Mouse (Mus musculus) urinary bladder, postnatal 4 days (tissue): Measurements from ENCODE around the gene Zfand5.
"Not testable (repeated sequence)": the region's sequence is repeated elsewhere in the genome, so short reads cannot be mapped to it uniquely, and the experiment has no call there.

Experiments
- DNase-seq, 2 experiments: peaks; one replicate each; pipeline ENCODE4 v3.0.0; 2021 to 2022; ENCODE audit warnings: low spot score in 2 of 2

Zfand5 gene

DNA sequence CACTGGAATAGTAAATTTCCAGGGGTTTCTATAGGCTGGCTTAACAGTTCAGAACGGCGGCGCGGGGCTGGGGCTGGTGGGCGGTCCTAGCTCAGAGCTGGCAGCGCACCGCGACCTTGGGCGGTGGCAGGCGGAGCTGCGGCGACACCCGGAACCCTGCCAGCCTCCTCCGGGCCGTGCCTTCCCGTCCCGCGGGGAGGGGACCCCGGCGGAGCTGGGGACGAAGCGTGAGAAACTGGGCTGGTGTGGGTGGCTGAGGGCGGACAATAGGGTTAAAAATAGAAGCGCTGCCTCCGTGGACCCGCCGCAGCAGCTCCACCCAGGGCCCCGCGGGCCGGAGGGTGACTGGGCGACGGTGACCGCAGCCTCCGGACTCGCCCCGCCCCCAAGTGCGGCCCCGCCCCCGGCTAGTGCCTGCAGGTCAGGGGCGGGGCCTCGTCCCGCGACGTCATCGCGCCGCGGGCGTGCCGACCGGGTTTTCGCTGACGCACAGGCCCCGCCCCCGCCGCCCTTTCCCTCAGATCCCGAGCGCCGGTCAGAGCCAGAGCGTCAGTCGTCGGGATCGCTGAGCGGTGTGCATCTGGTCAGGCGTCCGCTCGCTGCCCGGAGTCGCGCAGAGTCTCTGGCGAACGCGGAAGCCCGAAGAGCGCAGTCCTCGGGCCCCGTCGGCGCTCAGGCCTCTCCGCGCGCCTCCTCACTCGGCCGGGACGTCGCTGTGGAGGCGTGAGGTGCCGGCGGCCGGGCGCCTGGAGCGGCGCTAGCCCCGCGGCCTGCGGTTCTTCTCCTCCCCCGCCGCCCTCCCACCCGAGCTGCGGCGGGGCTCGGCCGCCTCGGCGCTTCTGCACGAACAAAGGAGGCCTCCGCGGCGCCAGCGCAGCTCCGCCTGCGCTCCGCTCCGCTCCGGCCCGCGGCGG lies at the start of gene Zfand5:
Gene Zfand5, plus strand, starts transcription at position 538 of the 914 bp plus-strand sequence.
- peak; percentile 99 for DNase-seq

GRCm38 (mm10) chr19:21227131-21227530 lies 44.9 kb upstream of the Zfand5 start:
- DNase-seq, result peak in 1 of 2 experiments; percentile 23

GRCm38 (mm10) chr19:21227754-21228153 lies 44.3 kb upstream of the Zfand5 start:
- DNase-seq, result no peak

GRCm38 (mm10) chr19:21248730-21249129 lies 23.3 kb upstream of the Zfand5 start:
- DNase-seq, result not testable (repeated sequence)

- no peak for DNase-seq
Measured at GRCm38 (mm10) chr19:21253846-21254245, 18.2 kb upstream of the Zfand5 start.

DNA sequence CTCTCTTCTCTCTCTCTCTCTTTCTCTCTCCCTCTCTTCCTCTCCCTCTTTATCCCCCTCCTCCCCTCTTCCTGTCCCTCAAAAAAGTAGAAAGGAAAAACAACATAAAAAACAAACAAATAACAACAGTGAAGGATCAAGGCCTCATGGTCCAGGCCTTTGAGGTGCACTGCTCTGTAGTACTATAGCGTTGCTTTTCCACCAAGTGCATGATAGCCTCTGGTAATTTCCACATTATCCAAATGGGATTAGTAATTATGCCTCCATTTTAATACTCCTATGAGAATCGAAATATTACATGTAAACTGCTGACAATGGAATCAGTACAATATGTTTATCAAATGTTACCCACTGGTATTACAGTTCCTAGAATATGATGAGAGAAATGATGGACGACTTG lies 16.2 kb upstream of the Zfand5 start:
- DNase-seq, result no peak

DNA sequence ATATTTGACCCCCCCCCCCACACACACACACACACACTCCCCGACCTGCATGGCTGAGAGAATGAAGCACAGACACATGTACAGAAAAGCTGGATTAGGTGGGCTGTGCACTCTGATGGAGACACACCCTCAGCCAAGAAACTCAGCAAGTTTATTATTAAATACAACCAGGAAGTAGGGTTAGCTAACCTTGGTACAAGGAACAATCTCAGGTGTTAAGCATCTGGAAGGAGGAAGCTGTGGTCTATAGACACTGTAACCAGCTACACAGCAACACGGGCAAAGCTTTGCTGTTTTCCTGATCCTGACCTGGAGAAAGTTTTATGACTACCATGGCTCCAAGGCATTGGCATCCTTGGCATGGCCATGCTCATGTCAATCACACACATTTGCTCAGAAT lies 12.6 kb upstream of the Zfand5 start:
- DNase-seq, result no peak

- DNase-seq, result no peak
Measured at GRCm38 (mm10) chr19:21260280-21260679, 11.8 kb upstream of the Zfand5 start.

DNA sequence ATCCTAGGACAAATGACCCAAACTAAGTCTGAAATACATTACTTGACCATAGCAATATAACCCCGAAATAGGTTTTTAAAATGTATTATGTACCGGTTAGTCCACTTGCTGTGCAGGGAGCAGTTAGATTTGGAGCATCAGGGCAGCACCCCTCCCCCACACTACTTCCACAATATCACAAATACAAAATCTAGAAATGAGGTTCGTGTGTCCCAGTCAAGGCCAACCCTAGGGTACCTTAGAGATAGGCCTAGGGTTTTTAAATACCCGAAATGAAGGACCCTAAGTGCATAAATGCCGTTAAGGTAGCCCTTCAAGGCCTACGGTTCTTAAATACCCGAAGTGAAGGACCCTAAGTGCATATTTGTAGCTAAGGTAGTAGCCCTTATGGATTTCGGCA lies 892 bp upstream of the Zfand5 start:
- DNase-seq, result no peak

DNA sequence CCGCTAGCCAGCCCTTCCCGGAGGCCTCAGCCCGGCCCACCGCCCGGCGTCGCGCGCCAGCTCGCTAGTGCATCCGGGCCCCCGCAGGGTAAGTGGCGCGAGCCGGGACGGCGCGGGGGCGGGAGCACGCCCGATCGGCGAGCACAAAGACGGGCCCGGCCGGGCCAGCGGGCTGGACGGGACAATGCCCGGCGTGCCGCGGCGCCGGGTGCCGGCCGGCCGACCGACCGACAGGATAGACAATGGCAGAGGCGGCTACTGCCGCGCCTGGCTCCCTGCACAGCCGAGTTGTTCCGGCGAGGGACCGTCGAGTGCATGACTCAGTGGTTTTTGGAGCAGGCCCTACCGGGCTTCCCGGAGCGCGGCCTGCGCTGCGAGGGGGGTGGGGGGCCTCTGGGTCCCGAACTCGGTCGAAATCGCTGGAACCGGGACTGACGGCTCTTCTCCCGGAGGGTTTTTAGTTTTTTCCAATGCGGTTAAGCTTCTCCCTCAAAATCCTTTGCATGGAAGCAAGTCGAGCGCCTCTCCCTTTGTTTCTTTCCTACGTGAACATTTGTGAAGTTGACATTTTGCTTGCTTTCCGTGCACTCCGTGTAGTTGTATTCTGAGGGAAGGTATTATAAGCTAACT lies 692 bp downstream of the Zfand5 start:
- DNase-seq, result peak; percentile 70 to 71

DNA sequence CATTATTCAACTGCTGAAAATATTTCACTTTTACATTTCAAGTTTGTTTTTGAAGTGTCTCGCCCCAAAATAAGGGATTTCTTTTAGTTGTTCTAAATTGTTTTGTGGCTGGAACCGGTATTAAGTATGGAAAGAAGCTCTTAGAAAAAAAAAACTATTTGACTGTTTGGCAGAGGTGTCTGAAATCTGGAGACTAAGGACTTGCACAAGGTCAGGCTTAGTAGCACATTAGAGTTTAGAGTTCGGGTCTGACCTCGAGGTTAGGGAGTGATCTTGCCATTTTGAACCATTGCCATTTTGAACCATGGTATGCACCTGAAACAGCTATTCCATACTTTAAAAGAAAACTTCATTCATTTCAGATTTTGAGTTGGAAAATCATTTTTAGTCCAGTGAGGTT lies 1.4 kb downstream of the Zfand5 start:
- no peak for DNase-seq

DNA sequence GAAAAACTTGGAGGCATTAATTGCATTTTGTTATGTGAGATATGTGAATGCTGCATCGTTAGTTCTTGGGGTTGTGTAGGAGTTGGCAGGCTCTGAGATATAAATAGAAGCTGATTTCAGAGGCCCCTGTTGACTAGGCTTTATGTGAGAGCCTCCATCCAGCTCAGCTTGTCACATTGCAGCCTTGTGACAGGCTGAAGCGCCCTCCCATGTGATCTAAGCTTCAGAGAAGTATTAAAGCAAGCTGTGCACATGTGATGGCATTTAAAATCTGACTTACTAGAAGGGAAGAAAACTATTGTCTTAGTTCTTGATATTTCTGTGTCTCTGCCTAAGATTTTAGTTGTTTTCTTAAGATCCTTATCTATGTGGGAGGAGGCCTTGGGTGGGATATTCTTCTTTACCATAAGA lies 2.1 kb downstream of the Zfand5 start:
- DNase-seq, result peak in 1 of 2 experiments; percentile 26

DNA sequence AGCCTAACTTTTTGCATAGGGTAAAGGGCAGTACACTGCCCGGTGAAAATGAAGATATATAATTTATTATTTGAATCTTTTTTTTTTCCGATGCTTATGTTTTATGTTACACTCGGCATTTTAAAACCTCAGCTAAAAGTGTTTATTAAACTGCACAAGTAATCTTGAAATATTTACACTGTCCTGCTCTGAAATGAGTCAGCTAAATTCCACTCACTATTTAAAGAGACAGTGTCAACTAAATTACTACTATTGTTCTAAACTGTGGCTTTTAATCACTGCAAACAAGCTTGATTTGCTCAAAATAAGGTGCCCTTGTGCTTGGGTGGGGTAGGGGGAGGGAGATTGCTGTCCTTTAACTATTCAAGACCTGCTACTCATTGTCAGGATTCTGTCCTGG lies 2.6 kb downstream of the Zfand5 start:
- no peak for DNase-seq

DNA sequence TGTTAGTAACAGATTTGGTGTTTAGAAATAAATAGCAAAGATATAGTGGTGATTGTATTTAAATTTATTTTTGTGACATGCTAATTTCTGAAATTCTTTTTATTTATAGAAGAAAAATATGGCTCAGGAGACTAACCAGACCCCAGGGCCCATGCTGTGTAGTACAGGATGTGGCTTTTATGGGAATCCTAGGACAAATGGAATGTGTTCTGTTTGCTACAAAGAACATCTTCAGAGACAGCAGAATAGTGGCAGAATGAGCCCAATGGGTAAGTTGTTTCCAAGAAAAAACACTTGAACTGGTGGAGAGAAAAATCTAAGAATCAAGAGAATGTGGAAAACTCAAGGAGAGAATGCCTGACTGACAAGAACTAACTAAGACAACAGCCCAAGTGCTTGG lies 4.2 kb downstream of the Zfand5 start:
- no peak for DNase-seq

GRCm38 (mm10) chr19:21286421-21287097 lies 14.5 kb downstream of the Zfand5 start:
- no peak for DNase-seq

- DNase-seq, result no peak
Measured at GRCm38 (mm10) chr19:21297411-21297810, 25.3 kb downstream of the Zfand5 start.

- no peak for DNase-seq
Measured at GRCm38 (mm10) chr19:21301787-21302186, 29.7 kb downstream of the Zfand5 start.

GRCm38 (mm10) chr19:21307755-21308154 lies 35.7 kb downstream of the Zfand5 start:
- no peak for DNase-seq

DNA sequence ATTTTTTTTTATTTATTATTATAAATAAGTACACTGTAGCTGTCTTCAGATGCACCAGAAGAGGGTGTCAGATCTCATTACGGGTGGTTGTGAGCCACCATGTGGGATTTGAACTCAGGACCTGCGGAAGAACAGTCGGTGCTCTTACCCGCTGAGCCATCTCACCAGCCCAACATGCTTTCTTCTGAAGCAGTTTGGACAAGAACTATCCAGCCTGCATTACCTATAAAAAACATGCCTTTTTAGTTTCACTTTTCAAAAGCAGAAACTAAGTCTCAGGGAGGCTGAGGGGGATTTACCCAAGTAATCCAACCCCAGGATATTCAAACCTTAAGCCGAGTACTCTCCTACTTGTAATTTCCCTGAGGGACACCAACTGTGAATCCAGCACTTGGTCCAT lies 38.3 kb downstream of the Zfand5 start:
- not testable (repeated sequence) for DNase-seq

- no peak for DNase-seq
Measured at GRCm38 (mm10) chr19:21315701-21316100, 43.6 kb downstream of the Zfand5 start.

GRCm38 (mm10) chr19:21319618-21320017 lies 47.5 kb downstream of the Zfand5 start:
- no peak for DNase-seq

- DNase-seq, result no peak
Measured at GRCm38 (mm10) chr19:21325333-21325732, 53.3 kb downstream of the Zfand5 start.
